Mouse (Mus musculus): ENCODE data around the gene Sgpp2. TPM values are rescaled to one million over a fixed set of nuclear protein-coding genes. Genes with fewer than 3 reads are reported as not detected.

Sgpp2 gene
- polyA plus RNA-seq (2015; fragmentation: Nextera tagmentation; extraction: Ambion mirVana): 35.9 and 37.9 TPM in 2 replicates

- Histone ChIP-seq H3K27ac (peak within 1 kb of the TSS; percentile 75), H3K4me1 (replicated peaks) (peaks cover 7% of the 10 kb centered on the region), H3K9ac (peak within 1 kb of the TSS; percentile 67), H3K27me3 (replicated peaks) (peaks cover 12% of the 10 kb centered on the region), H3K4me3 (replicated peaks) (peak within 1 kb of the TSS; percentile 61), H3K9me3 (no peaks in the 10 kb centered on the region), H3K4me2 (replicated peaks) (peak within 1 kb of the TSS; percentile 78), H3K36me3 (no peaks in the 10 kb centered on the region)
- WGBS: under 1% methylated on average over 68 of the region's 68 CpGs
- ATAC-seq: peak; percentile 78
These were observed at the start of gene Sgpp2 for GRCm38 (mm10) chr1:78310021-78310752. TSS of gene Sgpp2 (plus strand) at chr1:78310345.

GRCm38 (mm10) chr1:78267519-78267918 is 42.6 kb upstream of the Sgpp2 start:
- no peak for ATAC-seq
- no peak overlapping the region for H3K9ac ChIP-seq
- H3K36me3 ChIP-seq: no peaks in the 10 kb centered on the region
- WGBS: 60% methylated on average over 5 of the region's 5 CpGs
- no peaks in the 10 kb centered on the region for H3K9me3 ChIP-seq
- no peak overlapping the region for H3K27ac ChIP-seq
- H3K27me3 ChIP-seq (replicated peaks): no peaks in the 10 kb centered on the region
- no peaks in the 10 kb centered on the region for H3K4me1 ChIP-seq (replicated peaks)
- no peak overlapping the region for H3K4me2 ChIP-seq (replicated peaks)
- H3K4me3 ChIP-seq (replicated peaks): no peak overlapping the region

GRCm38 (mm10) chr1:78272915-78273314 is 37.2 kb upstream of the Sgpp2 start:
- Histone ChIP-seq H3K9me3 (no peaks in the 10 kb centered on the region), H3K4me1 (replicated peaks) (no peaks in the 10 kb centered on the region), H3K4me3 (replicated peaks) (no peak overlapping the region), H3K27me3 (replicated peaks) (no peaks in the 10 kb centered on the region), H3K4me2 (replicated peaks) (no peak overlapping the region), H3K36me3 (no peaks in the 10 kb centered on the region), H3K9ac (no peak overlapping the region), H3K27ac (no peak overlapping the region)
- WGBS: 67% methylated on average over 3 of the region's 3 CpGs
- no peak for ATAC-seq

GRCm38 (mm10) chr1:78279128-78279527 is 31.0 kb upstream of the Sgpp2 start:
- H3K4me1 ChIP-seq (replicated peaks): no peaks in the 10 kb centered on the region
- no peak overlapping the region for H3K4me3 ChIP-seq (replicated peaks)
- no peaks in the 10 kb centered on the region for H3K36me3 ChIP-seq
- ATAC-seq: 0 out of 2 replicates have a peak, but pooled peaks have one; percentile 72
- 0 out of 2 replicates have a peak, but pooled peaks cover 2% of the 10 kb centered on the region for H3K27me3 ChIP-seq (replicated peaks)
- H3K9ac ChIP-seq: no peak overlapping the region
- no peaks in the 10 kb centered on the region for H3K9me3 ChIP-seq
- 16% methylated on average over 3 of the region's 3 CpGs for WGBS
- no peak overlapping the region for H3K27ac ChIP-seq
- H3K4me2 ChIP-seq (replicated peaks): no peak overlapping the region

GRCm38 (mm10) chr1:78292397-78292796 is 17.7 kb upstream of the Sgpp2 start:
- no peaks in the 10 kb centered on the region for H3K36me3 ChIP-seq
- H3K4me3 ChIP-seq (replicated peaks): no peak overlapping the region
- no peak overlapping the region for H3K27ac ChIP-seq
- WGBS: 87% methylated on average over 3 of the region's 3 CpGs
- ATAC-seq: no peak
- H3K4me1 ChIP-seq (replicated peaks): no peaks in the 10 kb centered on the region
- H3K9me3 ChIP-seq: no peaks in the 10 kb centered on the region
- no peak overlapping the region for H3K9ac ChIP-seq
- no peak overlapping the region for H3K4me2 ChIP-seq (replicated peaks)
- no peaks in the 10 kb centered on the region for H3K27me3 ChIP-seq (replicated peaks)

- H3K4me1 ChIP-seq (replicated peaks): no peaks in the 10 kb centered on the region
- H3K27ac ChIP-seq: no peak overlapping the region
- no peaks in the 10 kb centered on the region for H3K27me3 ChIP-seq (replicated peaks)
- no peaks in the 10 kb centered on the region for H3K9me3 ChIP-seq
- no peak overlapping the region for H3K4me2 ChIP-seq (replicated peaks)
- H3K4me3 ChIP-seq (replicated peaks): no peak overlapping the region
- no peaks in the 10 kb centered on the region for H3K36me3 ChIP-seq
- no peak for ATAC-seq
- WGBS: 77% methylated on average over 7 of the region's 7 CpGs
- H3K9ac ChIP-seq: no peak overlapping the region
These were observed 10.4 kb upstream of the Sgpp2 start for GRCm38 (mm10) chr1:78299670-78300225.

- peaks cover 12% of the 10 kb centered on the region for H3K27me3 ChIP-seq (replicated peaks)
- 89% methylated on average over 1 of the region's 1 CpGs for WGBS
- no peak overlapping the region for H3K27ac ChIP-seq
- peaks cover 7% of the 10 kb centered on the region for H3K4me1 ChIP-seq (replicated peaks)
- H3K9ac ChIP-seq: no peak overlapping the region
- no peaks in the 10 kb centered on the region for H3K36me3 ChIP-seq
- ATAC-seq: no peak
- H3K4me2 ChIP-seq (replicated peaks): peak overlapping the region; percentile 78; the same call in 1 of the 2 replicates
- no peaks in the 10 kb centered on the region for H3K9me3 ChIP-seq
- H3K4me3 ChIP-seq (replicated peaks): no peak overlapping the region
These were observed 1.5 kb upstream of the Sgpp2 start for GRCm38 (mm10) chr1:78308688-78309087.

GRCm38 (mm10) chr1:78309280-78309679 is 865 bp upstream of the Sgpp2 start:
- Histone ChIP-seq H3K27ac (0 out of 2 replicates have a peak overlapping the region, but pooled peaks have one; percentile 75), H3K9me3 (no peaks in the 10 kb centered on the region), H3K4me3 (replicated peaks) (peak overlapping the region; percentile 61; the same call in 1 of the 2 replicates), H3K27me3 (replicated peaks) (peaks cover 12% of the 10 kb centered on the region), H3K4me1 (replicated peaks) (peaks cover 7% of the 10 kb centered on the region), H3K4me2 (replicated peaks) (peak overlapping the region; percentile 78; the same call in 1 of the 2 replicates), H3K9ac (no peak overlapping the region), H3K36me3 (no peaks in the 10 kb centered on the region)
- WGBS: 3% methylated on average over 9 of the region's 9 CpGs
- ATAC-seq: peak; percentile 55

- Histone ChIP-seq H3K9me3 (no peaks in the 10 kb centered on the region), H3K4me3 (replicated peaks) (peak overlapping the region; percentile 61), H3K27me3 (replicated peaks) (peaks cover 12% of the 10 kb centered on the region), H3K4me1 (replicated peaks) (peaks cover 7% of the 10 kb centered on the region), H3K27ac (peak overlapping the region; percentile 75), H3K4me2 (replicated peaks) (peak overlapping the region; percentile 78), H3K9ac (peak overlapping the region; percentile 67), H3K36me3 (no peaks in the 10 kb centered on the region)
- WGBS: under 1% methylated on average over 17 of the region's 17 CpGs
- peak; percentile 31; the same call in 1 of the 2 replicates for ATAC-seq
These were observed 756 bp downstream of the Sgpp2 start for GRCm38 (mm10) chr1:78310861-78311341.

- Histone ChIP-seq H3K27me3 (replicated peaks) (peaks cover 12% of the 10 kb centered on the region), H3K4me2 (replicated peaks) (peak overlapping the region; percentile 78), H3K27ac (peak overlapping the region; percentile 75), H3K4me3 (replicated peaks) (peak overlapping the region; percentile 61), H3K9ac (peak overlapping the region; percentile 23; the same call in 1 of the 2 replicates), H3K36me3 (no peaks in the 10 kb centered on the region), H3K9me3 (no peaks in the 10 kb centered on the region), H3K4me1 (replicated peaks) (peaks cover 7% of the 10 kb centered on the region)
- ATAC-seq: no peak
- WGBS: 0% methylated on average over 7 of the region's 7 CpGs
These were observed 1.3 kb downstream of the Sgpp2 start for GRCm38 (mm10) chr1:78311482-78311881.

- Histone ChIP-seq H3K27ac (peak overlapping the region; percentile 78), H3K9me3 (no peaks in the 10 kb centered on the region), H3K36me3 (no peaks in the 10 kb centered on the region), H3K4me3 (replicated peaks) (no peak overlapping the region), H3K4me1 (replicated peaks) (peaks cover 7% of the 10 kb centered on the region), H3K27me3 (replicated peaks) (peaks cover 12% of the 10 kb centered on the region), H3K9ac (no peak overlapping the region), H3K4me2 (replicated peaks) (peak overlapping the region; percentile 78)
- 33% methylated on average over 4 of the region's 4 CpGs for WGBS
- peak; percentile 84 for ATAC-seq
These were observed 2.8 kb downstream of the Sgpp2 start for GRCm38 (mm10) chr1:78312917-78313316.

- peak overlapping the region; percentile 6; the same call in 1 of the 2 replicates for H3K27ac ChIP-seq
- 44% methylated on average over 4 of the region's 4 CpGs for WGBS
- peaks cover 7% of the 10 kb centered on the region for H3K4me1 ChIP-seq (replicated peaks)
- peaks cover 12% of the 10 kb centered on the region for H3K27me3 ChIP-seq (replicated peaks)
- ATAC-seq: no peak
- H3K36me3 ChIP-seq: no peaks in the 10 kb centered on the region
- H3K4me3 ChIP-seq (replicated peaks): no peak overlapping the region
- H3K9me3 ChIP-seq: no peaks in the 10 kb centered on the region
- H3K4me2 ChIP-seq (replicated peaks): no peak overlapping the region
- no peak overlapping the region for H3K9ac ChIP-seq
These were observed 3.8 kb downstream of the Sgpp2 start for GRCm38 (mm10) chr1:78313961-78314360.
